Mouse (Mus musculus) spleen, postnatal 4 days (tissue): ENCODE measurements around the gene Kif26b.

Experiments used
- DNase-seq, 2 experiments: peaks; one replicate each; pipeline ENCODE4 v3.0.0; 2022; ENCODE audit warnings: low spot score in 2 of 2

Gene Kif26b

DNA sequence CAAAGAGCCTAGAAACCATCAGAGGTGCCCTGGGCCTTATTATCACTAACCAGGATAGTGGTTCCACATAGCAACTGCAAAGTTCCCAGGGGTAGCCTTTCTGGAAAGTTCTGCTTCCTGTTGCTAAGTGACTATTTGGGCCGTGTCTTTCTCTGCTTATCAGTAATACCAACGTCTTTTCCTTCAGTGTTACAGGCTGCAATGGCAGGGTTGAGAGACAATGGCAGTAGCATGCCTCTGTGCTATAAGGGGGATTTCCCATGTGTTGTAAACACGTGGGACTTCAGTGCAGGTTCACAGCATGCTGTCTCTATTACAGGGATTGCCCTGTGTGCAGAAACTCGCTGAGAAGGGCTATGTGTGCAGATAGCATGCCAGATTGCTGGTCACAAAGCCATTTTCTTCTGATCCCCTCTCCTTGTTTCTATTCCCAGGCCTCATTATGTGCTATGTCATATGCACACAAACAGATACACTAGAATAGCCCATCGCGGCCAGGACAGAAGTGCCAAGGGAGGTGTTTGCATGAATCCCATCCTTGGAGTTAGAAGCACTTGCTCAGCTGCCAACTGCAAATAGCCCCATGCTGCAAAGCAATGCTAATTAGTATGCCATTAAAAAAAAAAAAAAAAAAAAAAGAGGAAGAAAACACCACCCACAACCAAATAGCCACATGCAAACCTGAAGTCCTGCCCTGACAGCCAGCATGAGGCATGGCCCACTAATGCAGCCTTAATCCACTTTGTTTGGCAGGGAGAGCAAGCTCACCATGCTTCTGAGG is 384.2 kb downstream of the Kif26b start:
- no peak for DNase-seq

DNA sequence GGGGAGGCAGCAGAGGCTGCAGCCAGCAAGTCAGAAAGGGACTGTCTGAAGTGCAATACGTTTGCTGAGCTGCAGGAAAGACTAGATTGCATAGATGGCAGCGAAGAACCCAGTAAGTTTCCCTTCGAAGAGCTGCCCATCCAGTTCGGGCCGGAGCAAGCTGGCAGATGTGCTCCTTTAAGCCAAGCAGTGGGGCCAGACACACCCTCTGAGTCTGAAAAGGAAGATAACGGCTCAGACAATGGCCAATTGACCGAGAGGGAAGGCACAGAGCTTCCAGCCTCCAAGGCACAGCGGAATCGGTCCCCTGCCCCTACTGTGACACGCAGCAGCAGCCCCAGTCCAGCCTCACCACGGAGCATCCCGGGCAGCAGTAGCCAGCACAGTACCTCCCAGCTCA is 386.1 kb downstream of the Kif26b start:
- no peak for DNase-seq

DNA sequence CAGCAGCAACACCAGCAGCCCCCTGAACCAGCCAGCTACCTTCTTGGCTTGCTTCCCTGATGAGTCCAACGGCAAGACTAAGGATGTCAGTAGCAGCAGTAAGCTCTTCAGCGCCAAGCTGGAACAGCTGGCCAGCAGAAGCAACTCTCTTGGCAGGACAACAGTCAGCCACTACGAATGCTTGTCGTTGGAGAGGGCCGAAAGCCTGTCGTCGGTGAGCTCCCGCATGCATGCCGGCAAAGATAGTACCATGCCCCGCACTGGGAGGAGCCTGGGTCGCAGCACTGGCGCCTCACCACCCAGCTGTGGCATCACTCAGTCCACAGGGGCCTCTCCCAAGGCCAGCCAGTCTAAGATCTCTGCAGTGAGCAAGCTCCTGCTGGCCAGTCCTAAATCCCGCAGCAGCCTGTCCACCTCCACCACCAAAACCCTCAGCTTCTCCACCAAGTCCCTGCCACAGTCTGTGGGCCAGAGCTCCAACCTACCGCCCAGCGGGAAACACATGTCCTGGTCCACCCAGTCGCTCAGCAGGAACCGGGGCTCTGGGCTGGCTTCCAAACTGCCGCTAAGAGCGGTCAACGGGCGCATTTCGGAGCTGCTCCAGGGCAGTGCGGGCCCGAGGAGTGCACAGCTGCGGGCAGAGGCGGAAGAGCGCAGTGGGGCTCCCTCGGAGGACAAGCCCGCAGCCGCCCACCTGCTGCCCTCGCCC is 388.4 kb downstream of the Kif26b start:
- no peak for DNase-seq

DNA sequence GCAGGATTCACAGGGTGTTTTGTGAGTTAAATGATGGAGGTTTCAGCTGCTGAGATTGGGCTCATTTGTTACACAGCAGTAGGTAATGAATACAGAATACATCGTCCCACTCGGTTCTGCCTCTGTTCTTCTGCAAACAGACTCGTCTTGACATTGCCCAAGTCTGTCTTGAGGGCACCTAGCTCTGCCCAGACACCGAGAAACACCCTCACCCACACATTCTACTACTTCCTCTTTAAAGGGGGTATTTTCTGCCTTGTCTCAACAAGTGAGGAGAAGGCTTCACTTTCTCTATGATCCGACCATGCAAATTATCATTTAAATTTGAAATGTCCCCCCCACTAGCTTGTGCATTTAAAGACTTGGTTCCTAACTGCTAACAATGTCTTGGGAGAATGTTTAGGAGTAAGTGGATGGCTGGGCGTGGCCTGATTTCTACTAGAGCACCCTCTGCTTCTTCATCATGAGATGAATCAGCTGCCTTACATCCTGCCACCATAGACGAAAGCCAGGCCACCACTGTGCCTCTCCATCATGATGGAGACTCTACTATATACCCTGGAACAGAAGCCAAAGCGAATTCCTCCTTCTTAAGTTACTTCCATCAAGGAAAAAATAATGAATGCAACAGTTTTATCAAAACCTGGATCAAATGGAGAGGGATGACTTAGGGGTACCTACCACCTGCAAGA is 395.7 kb downstream of the Kif26b start:
- DNase-seq, result no peak

DNA sequence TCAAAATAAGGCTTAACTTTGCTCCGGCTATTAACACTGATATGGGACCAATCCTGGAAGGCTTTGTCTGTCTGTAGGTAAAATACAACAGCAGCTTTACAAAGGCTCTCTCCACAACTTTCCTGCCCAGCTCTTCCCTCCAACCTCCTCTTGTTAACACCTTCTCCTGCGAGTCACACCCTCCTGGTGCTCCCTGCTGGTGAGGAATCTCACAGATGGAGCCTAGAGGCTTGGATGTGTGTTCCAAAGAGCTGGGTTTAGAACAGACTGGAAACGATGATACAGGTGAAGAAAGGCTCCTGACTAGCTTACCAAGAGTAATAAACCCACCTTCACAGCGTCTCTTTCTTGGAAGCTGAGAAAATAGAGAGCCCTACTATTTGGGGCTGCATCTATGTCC is 400.6 kb downstream of the Kif26b start:
- no peak for DNase-seq

DNA sequence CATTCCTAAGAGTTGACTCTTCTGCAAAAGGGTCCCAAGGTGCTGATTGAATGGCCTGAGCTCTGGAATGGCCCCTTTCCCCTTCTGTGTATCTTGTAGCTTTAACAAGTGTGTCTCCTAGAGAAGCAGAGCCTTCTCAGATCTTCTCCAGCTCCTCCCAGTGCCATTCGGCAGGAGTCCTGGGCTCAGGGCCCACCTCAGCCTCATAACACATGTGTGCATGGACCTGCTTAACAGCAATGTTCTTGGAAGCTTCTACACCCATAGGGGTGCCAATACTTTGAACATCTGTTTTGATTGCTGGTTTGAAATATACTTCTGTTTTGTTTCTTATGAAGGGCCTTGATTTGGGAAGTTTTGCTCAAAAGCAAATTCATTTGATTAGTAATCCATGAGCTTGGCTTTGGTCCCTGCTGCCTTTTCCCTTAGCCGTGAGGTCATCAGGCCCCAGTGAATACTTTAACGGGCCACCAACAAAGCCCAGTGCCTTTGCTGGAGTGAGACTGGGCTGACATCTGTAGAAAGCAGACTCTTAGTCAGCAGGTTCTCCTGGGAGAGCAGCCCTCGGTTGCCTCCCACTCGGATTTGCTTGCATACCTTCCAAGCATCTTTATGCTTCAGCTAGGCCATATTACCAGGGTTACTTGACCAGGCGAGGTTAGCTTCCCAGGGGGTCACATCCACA is 405.2 kb downstream of the Kif26b start:
- DNase-seq, result no peak

DNA sequence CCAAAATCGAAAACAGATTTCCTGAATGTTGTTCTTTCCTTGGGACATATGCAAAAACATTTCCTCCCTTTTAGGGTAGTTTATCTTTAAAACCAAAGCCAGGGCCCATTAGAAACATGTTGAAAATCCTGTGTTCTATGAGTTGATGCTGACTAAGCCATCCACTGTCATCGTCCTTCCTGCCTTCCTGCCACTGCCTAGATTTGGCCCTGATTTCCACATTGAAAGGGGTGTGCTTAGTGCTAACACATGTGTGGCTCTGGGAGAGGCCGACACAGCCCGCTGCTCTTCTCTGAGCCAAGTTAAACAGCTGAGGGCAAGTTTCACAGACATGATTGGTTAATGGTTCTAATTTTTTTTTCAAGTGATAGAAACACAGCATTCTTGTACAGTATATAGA is 407.5 kb downstream of the Kif26b start:
- no peak for DNase-seq

DNA sequence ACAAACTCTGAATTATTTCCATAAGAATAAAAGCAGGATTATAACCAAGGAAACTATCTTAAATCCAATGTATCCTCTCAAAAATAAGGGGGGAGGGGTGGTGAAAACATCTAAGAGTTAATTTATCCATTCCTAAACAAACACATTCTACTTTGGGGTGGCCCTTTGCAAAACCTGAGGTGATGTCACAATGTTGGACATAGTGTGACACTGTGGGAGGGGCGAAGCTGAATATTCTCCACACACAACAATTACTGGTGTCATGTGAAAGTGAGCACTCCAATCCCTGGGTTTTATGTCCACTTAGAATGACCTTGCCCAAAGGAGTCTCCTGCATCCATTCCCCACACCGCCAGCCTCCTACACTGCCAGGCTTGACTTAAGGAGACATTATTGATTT is 408.1 kb downstream of the Kif26b start:
- no peak for DNase-seq

DNA sequence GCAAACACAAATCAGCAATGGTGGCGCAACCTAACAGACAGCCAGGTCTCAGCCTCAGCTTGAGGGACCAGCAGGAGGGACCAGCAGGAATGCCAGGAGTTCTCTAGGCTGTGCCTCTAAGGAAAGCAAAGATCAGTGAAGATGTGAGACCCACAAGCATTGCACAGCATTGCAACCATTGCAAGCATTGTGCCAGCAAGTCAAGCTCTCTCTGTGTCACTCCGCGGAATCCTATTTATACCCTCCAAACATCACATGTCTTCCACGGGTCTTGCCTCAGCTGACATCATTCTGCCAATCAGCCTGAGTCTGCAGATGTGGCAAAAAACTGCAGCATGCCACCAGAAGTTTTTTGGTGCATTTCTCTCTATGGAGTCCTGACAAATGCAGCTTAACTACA is 411.4 kb downstream of the Kif26b start:
- DNase-seq, result no peak

DNA sequence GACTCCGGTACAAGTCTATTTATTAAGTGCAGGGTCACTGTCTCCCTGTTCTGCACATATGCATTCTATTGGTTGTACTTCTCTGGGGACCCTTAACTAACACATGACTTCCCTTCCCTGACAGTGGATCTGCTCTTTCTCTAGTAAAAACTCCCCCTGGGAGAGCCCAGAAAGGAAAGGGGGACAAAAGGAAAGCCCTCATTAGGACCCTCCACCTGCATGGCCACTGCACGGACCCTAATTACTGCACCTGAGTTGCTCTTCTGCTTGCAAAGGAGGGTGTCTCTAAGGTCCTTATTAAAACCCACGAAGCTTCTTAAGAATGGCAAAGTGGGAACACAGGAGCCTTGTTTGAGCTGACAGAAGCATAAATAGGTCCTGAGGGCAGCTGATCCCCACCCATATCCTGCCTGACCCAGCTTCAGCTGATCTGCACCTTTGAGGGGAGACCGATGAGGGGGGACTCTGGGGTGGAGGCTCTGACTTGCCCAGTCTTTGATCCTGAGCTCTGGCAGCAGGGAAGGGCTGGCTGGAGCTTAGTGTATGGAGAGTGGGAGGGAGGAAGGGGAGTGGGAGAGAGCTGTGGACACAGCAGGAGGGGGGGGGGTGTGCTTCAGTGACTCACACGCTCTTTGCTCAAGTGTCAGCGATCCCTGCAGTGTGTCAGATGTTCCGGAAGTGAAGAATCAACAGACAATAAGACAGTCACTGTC is 413.5 kb downstream of the Kif26b start:
- DNase-seq, result no peak

DNA sequence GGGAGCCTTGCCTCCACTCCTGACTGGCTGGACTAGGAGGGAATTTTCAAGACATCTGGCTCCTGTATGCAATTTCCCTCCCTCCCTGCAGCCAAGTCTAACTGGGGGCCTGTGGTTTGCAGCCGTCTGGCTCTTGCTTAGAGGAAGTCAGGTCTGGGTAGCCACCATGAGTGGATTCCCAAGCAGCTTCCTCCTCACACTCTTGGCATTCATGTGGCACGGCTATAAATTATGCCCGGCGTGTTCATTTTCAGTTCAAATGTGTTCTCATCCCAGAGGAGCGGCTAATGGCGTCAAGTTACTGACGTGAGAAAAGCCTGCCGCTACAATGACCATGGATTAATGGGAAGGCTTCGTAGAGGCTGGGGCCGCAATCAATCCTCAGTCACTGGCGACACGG is 424.0 kb downstream of the Kif26b start:
- no peak for DNase-seq

DNA sequence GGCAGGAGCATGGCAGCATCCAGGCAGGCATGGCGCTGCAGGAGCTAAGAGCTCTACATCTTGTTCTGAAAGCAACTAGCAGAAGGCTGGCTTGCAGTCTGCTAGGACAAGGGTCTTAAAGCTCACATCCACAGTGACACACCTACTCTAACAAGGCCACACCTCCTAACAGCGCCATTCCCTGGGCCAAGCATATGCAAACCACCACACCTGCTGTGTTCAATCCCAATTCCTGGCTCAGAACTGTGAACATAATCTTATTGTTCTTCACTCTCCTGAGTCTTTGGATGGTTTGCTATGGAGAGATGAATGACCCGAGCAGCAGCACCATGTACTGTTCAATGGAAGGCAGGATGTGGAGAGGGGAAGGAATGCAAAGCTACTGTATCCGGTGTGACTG is 429.7 kb downstream of the Kif26b start:
- DNase-seq, result no peak

DNA sequence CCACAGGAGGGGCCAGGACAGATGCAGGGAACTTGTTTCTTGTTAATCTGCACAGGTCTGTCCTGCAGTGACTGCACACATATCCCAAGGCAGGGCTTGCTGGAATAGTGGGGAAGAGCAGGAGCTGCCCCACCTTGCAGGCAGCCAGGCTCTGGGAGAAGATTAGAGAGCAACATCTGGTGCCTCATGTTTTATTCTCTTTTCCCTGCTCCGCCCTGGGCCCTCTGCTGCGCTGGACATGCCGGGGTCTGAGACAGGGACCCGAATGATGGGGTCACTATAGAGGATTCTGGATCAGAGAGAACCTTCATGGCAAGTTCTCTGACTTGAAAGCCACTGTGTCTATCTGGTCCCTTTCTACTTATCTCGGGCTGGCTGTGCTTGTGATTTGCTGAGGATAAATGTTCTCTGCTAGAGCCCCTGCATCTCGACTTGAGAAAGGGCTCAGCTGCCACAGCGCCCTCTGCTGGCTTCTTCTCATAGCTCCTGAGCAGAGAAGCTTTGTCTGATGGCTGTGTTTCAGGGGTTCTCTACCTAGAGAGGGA is 431.2 kb downstream of the Kif26b start:
- peak; percentile 41 to 81 for DNase-seq

DNA sequence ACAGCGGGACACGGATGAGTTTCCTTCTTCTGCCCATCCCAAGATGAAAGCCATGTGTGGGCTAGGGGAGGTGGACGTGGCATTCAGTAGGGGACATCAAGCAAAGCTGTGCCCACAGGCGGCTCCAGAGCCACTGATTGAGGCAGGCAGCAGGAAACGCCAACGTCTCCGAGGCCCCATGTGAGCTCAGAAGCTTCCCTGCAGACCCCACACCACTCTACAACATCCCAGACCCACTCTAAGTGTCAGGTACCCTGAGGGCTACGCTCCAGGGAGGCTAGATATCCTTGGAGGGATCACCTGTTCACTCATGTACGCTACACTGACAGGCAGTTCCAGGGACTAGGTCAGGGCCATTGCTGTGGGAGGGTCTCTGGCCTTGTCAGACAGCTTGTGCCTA is 432.7 kb downstream of the Kif26b start:
- DNase-seq, result no peak

DNA sequence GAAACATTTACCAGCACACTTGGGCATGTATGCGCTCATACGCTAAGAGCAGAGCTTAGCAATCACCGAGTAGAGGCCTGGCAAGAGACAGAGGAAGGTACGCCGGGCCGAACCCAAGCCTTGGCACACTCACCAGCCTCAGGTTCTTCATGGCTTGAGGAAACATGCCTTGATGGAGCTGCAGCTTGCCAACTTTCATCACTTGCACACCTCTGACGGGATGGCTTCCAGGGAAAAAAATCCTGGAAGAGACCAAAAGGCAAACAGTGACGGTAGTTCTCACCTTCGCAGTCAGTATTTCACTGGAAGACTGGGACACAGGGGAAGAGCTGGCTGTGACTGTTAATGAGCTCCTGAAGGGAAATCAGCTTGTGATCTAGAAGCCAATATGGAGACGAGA is 443.1 kb downstream of the Kif26b start:
- no peak for DNase-seq

DNA sequence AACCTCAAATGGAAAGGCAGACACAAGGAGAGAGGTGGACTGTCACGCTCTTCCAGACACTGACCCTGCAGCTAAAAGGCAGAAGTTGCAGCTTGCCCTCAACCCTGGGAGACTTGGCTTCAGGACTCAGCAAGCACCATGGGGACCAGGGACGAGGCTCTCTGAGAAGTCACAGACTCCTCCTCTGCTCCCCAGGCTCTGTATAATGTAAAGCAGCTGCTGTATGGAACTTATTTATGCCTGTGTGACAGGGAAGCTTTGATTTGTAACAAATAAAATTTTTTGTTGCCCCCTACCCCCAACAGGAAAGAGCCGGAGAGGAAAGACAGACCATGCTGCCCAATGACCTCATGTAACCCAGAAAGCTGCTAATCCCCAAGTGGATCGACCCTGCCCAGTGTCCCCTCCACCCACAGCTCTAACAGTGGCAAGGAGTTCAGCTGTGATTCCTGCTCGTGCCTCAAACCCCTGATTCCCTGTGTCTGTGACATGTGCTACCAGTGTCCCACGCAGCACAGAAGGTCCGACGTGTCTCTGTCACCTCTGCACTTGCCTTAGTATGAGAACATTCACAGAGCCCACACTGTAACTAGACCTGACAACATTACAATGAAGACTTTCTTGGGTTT is 449.8 kb downstream of the Kif26b start:
- no peak for DNase-seq

DNA sequence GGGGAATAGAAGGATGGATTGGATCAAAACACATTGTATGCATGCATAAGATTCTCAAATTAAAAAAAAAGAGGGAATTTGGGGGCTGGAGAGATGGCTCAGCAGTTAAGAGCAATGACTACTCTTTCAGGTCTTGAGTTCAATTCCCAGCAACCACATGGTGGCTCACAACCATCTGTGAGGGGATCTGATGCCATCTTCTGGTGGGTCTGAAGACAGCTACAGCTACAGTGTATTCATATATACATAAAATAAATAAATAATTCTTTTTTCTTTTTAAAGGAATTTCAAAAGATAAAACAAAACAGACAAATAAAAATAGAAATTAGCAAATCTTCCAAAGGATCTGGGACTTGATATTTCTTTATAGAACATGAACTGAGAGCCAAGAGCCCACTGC is 451.3 kb downstream of the Kif26b start:
- DNase-seq, result no peak

DNA sequence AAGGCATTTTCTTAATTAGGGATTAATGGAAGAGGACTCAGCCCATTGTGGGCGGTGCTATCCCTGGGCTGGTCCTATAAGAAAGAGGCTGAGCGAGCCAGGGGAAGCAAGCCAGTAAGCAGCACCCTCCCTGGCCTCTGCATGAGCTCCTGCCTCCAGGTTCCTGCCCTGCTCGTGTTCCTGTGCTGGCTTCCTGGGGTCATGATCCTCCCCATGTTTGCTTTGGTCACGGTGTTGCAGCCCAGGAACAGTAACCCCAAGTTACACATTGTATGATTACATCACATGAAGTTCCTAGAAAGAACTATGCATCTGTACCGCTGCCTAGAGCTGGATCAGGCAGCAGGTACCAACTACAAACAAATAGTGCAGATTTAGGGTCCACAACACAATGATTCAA is 452.7 kb downstream of the Kif26b start:
- no peak for DNase-seq

DNA sequence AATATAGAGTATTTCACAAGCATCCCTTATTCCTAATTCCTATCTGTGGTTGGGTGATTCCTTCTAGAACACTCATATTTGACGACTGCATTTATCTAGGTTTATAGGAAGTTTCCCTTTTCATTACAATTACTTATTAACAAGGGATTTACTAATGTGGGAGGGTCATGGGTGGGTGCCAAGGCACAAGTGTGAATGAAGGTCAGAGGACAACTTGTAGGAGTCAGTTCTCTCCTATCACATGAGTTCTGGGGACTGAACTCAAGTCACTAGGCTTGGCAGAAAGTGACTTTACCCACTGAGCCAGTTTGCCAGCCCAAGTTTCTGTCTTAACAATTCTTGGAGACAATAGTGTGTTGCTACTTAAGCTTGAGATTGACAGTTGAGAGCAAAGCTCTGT is 459.3 kb downstream of the Kif26b start:
- no peak for DNase-seq
